Mouse (Mus musculus) olfactory bulb, adult 2 months (tissue): ENCODE data around the gene Dclk2. TPM values are rescaled to one million over a fixed set of nuclear protein-coding genes. Genes with fewer than 3 reads are reported as not detected.

Experiments
- H3K27ac ChIP-seq: fragments of 200-500 bp; 2 replicates; pipeline ENCODE4 v1.5.1; 2012; ENCODE audit warnings: low read depth, low read length; ENCODE audit not compliant: insufficient read depth
- H3K4me1 ChIP-seq: fragments of 200-500 bp; 2 replicates; pipeline ENCODE4 v1.6.1; 2012; ENCODE audit warnings: low read length; ENCODE audit not compliant: control insufficient read depth, insufficient read depth
- H3K4me3 ChIP-seq: fragments of 200-500 bp; 2 replicates; pipeline ENCODE4 v1.5.1; 2012; ENCODE audit warnings: mild to moderate bottlenecking, low read depth, low read length, moderate library complexity; ENCODE audit not compliant: insufficient read depth
- CTCF ChIP-seq: fragments of 200-500 bp; IDR thresholded peaks from 2 replicates; pipeline ENCODE4 v1.5.1; 2012; ENCODE audit warnings: low read depth, mild to moderate bottlenecking, low read length, moderate library complexity; ENCODE audit not compliant: insufficient read depth
- POLR2A ChIP-seq: fragments of 200-500 bp; IDR thresholded peaks from 2 replicates; pipeline ENCODE4 v1.6.1; 2012; ENCODE audit warnings: mild to moderate bottlenecking, low read depth, low read length, moderate library complexity; ENCODE audit not compliant: insufficient read depth
- WGBS: fragments of 180-500 bp; shearing (Covaris S2); methylation state at CpG from one replicate; pipeline ENCODE4 v1.1.7; 2018; 5-methylcytosine and 5-hydroxymethylcytosine counted together
- polyA plus RNA-seq: library from polyadenylated mRNA; stranded (reverse); fragments of >200 nt; gene quantifications from 2 replicates; pipeline ENCODE4 v1.2.4, GENCODE M21; 2012; ENCODE audit warnings: low replicate concordance; ENCODE audit not compliant: missing spikeins, insufficient read depth, insufficient read length

Gene Dclk2
- polyA plus RNA-seq, 1 experiment, result 287 TPM

DNA sequence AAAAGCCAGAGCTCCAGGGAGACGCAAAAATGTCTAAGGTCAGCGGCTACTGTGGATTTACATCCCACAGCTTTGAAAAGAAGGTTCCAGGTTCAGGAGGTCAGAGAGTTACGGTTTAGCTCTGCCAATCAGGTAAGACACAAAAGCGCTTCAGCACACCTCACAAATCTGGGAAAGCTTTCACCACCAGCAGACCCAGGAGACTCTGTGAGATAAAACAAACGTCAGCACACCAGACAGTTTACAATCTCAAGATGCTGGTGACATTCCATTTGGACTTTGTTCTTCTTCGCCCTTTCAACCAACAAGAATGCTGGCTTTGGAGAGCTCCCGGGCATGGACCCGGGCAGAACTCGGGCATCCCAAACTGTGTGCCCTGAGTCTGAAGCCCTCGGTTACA is 100.3 kb downstream of the Dclk2 start:
- no peak for TF ChIP-seq POLR2A
- TF ChIP-seq CTCF, result no peak
- Histone ChIP-seq H3K4me1 (peaks cover 22% of the 10 kb centered on the region), H3K4me3 (no peak overlapping the region), H3K27ac (no peak overlapping the region)
- 81% methylated on average over 10 of the region's 10 CpGs for WGBS

DNA sequence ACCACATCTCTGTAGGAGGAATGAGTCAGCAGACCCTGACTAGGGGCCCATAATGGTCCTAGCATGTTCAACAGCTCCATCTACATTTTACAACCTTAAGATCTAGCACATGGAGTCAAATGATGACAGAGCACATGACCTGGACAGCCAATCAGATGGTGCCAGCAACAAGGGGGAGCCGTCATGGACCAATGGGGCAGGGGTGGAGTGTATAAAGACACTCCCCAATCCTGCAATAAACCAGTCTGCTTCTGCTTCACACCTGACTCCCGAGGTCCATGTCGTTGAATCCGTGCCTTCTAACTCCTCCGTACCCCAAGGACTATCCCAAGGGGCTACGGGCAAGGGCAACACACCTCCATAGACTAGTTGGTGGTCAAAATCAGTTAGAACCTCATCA is 101.3 kb downstream of the Dclk2 start:
- no peak overlapping the region for H3K4me3 ChIP-seq
- no peak for TF ChIP-seq POLR2A
- no peak for TF ChIP-seq CTCF
- 98% methylated on average over 6 of the region's 6 CpGs for WGBS

DNA sequence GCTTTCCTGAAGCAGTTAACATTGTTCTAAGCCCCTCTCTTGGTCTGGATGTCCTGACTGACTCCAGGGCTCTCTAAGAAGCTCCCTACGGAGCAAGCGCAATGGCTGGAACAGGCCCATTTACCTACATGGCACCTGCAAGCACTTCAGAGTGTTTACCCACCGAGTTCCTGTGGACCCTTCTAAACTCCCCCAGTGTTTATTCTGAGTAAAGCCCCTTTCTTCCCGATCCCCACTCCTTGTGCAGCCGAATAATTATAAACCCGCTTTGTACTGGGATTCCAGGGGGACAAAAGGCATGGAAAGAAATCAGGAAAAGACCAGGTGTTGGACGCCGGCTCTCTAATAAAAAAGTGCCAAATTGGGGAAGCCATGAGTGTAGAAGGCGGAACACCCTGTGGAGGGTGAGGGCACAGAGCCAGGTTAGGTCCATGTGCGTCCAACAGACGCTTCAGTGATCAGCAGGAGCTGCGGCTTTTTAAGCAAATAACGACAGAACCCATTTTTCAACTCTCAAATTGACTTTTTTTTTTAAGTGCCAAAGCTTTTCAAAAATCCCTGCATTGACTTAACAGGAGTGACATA is 102.6 kb downstream of the Dclk2 start:
- Histone ChIP-seq H3K4me3 (no peak overlapping the region), H3K4me1 (peaks cover 25% of the 10 kb centered on the region), H3K27ac (no peak overlapping the region)
- no peak for TF ChIP-seq POLR2A
- TF ChIP-seq CTCF, result no peak
- WGBS, result 56% methylated on average over 13 of the region's 13 CpGs

More for the DNA sequence above, 101.3 kb downstream of the Dclk2 start:
- H3K4me1 ChIP-seq, result peaks cover 25% of the 10 kb centered on the region
- no peak overlapping the region for H3K27ac ChIP-seq

DNA sequence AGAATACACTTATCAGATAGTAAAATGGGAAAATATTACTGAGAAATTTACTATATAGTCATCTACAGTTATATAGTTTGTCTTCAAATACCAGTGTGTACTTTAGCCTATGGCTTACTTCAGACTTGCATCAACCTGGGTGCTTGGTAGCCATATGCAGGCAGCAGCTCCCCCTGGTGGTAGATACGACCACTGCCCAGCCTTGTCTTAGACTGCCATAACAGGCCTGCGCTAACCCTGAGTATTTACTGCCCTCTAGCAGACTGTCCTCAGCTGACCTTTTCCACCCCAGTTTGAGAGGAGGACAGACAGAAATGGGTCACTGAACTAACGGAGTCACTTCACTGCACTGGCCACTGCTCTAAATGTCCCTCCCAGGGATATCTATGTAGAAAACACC is 108.0 kb downstream of the Dclk2 start:
- H3K4me1 ChIP-seq, result peaks cover 19% of the 10 kb centered on the region
- no peak for TF ChIP-seq POLR2A
- peak; percentile 45; the same call in 1 of the 2 replicates for TF ChIP-seq CTCF
- H3K27ac ChIP-seq, result peak overlapping the region; percentile 15; the same call in 1 of the 2 replicates
- no peak overlapping the region for H3K4me3 ChIP-seq
- 23% methylated on average over 3 of the region's 3 CpGs for WGBS

DNA sequence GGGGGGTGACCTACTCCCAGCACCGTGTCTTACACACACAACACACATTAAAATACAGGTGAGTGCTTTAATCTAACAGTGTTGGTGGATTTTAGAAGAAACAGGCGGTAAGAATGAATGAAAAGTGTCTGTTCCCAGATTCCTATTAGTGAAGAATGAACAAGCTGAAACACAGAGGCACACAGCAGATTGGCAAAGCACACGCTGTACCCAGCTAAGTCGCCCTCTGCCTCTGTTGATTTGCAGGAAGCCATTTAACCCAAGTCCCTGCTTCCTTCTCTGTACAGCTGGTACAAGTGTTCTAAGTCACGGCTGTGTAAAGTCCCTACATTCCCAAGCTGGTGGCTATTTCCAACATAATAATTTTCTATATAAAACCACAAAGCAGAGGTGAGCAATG is 109.7 kb downstream of the Dclk2 start:
- H3K4me1 ChIP-seq, result peaks cover 19% of the 10 kb centered on the region
- peak overlapping the region; percentile 35 for H3K27ac ChIP-seq
- 42% methylated on average over 5 of the region's 5 CpGs for WGBS
- TF ChIP-seq CTCF (no peak), POLR2A (no peak)
- no peak overlapping the region for H3K4me3 ChIP-seq

DNA sequence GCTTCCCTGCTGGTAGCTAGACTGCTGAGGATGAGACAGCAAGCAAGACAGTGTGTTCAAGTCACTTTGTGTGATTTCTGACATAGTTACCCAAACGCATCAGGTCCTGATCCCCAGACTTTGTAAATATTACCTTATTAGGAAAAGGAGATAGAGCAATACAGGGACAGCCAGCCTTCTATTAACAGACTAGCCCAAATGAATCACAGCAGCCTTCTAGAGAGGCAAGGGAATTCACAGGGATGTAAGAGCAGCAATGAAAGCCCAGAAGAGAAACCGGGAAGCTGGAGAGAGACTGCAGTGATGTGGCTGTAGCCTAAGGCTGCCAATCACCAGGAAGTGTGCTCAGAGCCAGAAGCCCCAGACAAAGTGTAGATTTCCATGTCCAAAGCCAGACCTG is 111.0 kb downstream of the Dclk2 start:
- H3K4me1 ChIP-seq, result peaks cover 19% of the 10 kb centered on the region
- no peak for TF ChIP-seq CTCF
- no peak for TF ChIP-seq POLR2A
- WGBS, result 29% methylated on average over 2 of the region's 2 CpGs
- H3K27ac ChIP-seq, result peak overlapping the region; percentile 42; the same call in 1 of the 2 replicates
- H3K4me3 ChIP-seq, result no peak overlapping the region

DNA sequence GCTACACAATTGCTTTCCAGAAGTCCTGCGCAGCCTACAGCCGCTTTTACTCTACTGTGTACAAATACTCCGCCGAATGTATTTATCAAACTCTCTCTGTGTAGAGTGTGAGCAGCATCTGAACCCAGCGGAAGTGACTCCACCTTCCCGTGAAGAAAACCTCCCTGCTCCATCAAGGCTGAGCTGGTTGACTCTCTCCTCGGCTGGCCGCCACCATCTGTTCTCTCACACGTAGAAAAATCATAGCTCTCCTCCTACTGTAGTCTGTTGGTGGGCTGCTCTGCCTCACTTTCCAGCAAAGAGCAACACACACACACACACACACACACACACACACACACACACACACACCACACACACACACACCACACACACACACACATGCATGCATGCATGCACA is 111.5 kb downstream of the Dclk2 start:
- TF ChIP-seq CTCF, result no peak
- TF ChIP-seq POLR2A, result no peak
- 48% methylated on average over 9 of the region's 9 CpGs for WGBS
- Histone ChIP-seq H3K4me3 (no peak overlapping the region), H3K27ac (peak overlapping the region; percentile 42; the same call in 1 of the 2 replicates), H3K4me1 (peaks cover 19% of the 10 kb centered on the region)

DNA sequence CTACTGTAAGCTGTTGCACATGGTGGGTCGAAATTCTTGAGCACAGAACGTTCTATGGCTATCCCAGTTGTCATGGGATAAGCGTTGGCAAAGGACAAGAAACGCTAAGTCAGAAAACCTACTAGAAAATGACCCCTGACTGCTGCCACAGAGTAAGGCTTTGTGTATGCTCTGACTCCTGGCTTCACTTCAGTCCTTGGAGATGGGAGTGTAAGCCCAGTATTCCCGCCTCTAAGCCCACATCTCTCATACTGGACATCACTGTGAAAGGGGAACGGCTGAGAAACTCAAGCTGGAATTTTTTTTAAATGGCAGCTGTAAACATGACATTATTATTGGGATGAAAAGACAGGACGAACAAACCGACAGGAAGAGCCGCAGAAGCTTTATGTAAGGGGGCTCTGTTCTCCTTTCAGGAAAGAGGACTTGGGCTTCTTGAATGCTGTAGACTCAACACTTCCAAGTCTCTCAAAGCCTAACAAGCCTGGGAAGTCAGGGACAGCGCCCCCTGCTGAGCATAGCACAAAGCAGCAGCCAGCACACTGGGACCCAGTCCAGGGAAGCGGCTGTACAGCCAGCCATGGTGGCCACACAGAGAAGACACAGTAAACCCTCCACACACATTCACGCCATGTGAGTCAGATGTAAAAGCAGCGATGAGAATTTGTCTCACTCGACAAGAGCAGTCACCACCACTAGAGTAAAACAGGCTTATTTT is 112.7 kb downstream of the Dclk2 start:
- Histone ChIP-seq H3K27ac (peak overlapping the region; percentile 22; the same call in 1 of the 2 replicates), H3K4me1 (peaks cover 21% of the 10 kb centered on the region), H3K4me3 (no peak overlapping the region)
- 53% methylated on average over 14 of the region's 14 CpGs for WGBS
- no peak for TF ChIP-seq POLR2A
- peak; percentile 55 for TF ChIP-seq CTCF

DNA sequence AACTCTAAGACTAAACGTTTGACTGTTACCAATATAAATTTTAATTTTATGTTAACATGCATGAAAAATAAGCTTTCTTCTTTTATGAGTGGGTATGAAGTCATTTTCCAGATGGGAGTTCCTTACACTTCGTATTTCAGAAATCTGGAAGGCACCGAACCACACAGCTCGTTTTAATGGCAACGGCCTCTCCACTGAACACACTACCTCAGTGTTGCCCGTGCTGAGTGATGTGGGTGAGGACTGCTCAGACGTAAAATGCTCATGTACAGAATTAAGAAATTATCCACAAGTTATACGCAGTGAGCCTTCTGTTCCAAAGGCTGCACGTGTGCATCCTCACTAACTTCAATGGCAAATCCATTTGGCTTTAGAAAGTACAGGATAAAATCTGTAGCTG is 113.8 kb downstream of the Dclk2 start:
- no peak overlapping the region for H3K27ac ChIP-seq
- H3K4me3 ChIP-seq, result no peak overlapping the region
- TF ChIP-seq POLR2A (no peak), CTCF (no peak)
- 92% methylated on average over 9 of the region's 9 CpGs for WGBS
- H3K4me1 ChIP-seq, result peaks cover 22% of the 10 kb centered on the region
